Mouse (Mus musculus) ES-E14 (cell line): ENCODE measurements around the gene Ddx19a.
"Not testable (repeated sequence)": the region's sequence is repeated elsewhere in the genome, so short reads cannot be mapped to it uniquely, and the experiment has no call there.

Experiments
- CHD2 ChIP-seq: IDR thresholded peaks from 2 replicates; pipeline ENCODE4 v1.6.1; 2014; ENCODE audit warnings: mild to moderate bottlenecking, low read depth, low read length, inconsistent platforms
- HCFC1 ChIP-seq: IDR thresholded peaks from 2 replicates; pipeline ENCODE4 v1.6.1; 2012; ENCODE audit warnings: low read length, inconsistent platforms, borderline replicate concordance; ENCODE audit not compliant: insufficient read depth
- MAFK ChIP-seq: IDR thresholded peaks from 2 replicates; pipeline ENCODE4 v1.6.1; 2014; ENCODE audit warnings: mild to moderate bottlenecking, low read depth, low read length, inconsistent platforms; ENCODE audit not compliant: insufficient read depth
- ZC3H11A ChIP-seq: IDR thresholded peaks from 2 replicates; pipeline ENCODE4 v1.6.1; 2012; ENCODE audit warnings: low read depth, mild to moderate bottlenecking, inconsistent platforms, low read length, borderline replicate concordance

- TF ChIP-seq MAFK, ZC3H11A, CHD2, HCFC1: not testable (repeated sequence)
Observed at GRCm38 (mm10) chr8:110977987-110978386, 19.6 kb downstream of the Ddx19a start.
